Mouse (Mus musculus): ENCODE measurements around the gene Gm10065. TPM values are rescaled to one million over a fixed set of nuclear protein-coding genes. Genes with fewer than 3 reads are reported as not detected.
"Not testable (repeated sequence)": the region's sequence is repeated elsewhere in the genome, so short reads cannot be mapped to it uniquely, and the experiment has no call there.

Gm10065 gene
- polyA plus RNA-seq (2015; fragmentation: Nextera tagmentation; extraction: Ambion mirVana), result not detected in 2 replicates

DNA sequence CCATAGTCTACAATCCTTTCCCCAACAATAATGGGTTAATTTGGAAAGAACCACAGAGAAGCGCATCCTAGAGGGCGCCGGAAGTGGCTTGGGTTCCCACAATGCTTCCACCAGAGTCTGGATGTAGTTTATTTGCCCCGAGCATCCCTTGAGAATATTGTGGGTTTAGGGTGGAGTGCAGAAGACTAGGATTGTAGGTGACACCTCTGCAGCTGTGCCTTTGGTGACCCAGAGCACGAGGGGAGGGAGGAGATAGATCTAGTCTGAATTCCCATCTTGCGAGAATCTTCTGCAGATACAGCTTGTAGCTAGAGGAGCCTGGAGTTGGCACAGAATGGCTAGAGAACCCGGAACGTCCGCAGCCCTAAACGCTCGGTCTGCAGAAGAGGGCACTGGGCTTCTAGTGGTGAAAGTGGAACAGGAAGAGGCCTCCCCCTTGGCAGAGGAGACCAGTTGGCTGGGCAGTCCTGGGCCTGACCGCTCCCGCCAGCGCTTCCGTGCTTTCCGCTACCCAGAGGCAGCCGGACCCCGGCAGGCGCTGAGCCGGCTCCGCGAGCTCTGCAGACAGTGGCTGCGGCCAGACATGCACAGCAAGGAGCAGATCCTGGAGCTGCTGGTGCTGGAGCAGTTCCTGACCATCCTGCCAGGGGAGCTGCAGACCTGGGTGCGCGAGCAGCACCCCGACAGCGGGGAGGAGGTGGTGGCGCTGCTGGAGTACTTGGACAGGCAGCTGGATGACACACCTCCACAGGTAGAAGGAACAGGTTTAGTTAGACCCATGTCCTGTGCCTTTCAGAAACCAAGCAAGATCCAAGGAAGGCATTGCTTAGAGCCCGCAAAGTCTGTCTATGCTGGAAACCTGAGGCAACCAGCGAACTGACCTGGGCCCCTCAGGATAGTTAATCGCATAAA, at the start of gene Gm10065, which contains the start of gene Zkscan4:
Gm10065 (minus strand) TSS at position 683 of the 912 bp plus-strand sequence.
Zkscan4 (plus strand) TSS at position 149 of the 912 bp plus-strand sequence.
- WGBS, result 4% methylated on average over 21 of the region's 31 CpGs
- not testable (repeated sequence) for H3K36me3 ChIP-seq (ENCODE audit: insufficient read depth, low read length); H3K9me3 ChIP-seq (ENCODE audit: low read length); H3K27me3 ChIP-seq (replicated peaks; ENCODE audit: insufficient read depth, low read length); H3K4me1 ChIP-seq (ENCODE audit: insufficient read depth, low read depth, low read length)
- Histone ChIP-seq H3K9ac (replicated peaks; ENCODE audit: low read depth) (peak within 1 kb of the TSS; percentile 41), H3K27ac (ENCODE audit: low read length) (peak within 1 kb of the TSS; percentile 76), H3K4me2 (replicated peaks; ENCODE audit: low read depth, low read length) (peak within 1 kb of the TSS; percentile 74), H3K4me3 (ENCODE audit: low read depth, low read length) (peak within 1 kb of the TSS; percentile 51)
- TF ChIP-seq CTCF (IDR thresholded peaks at IDR 0.05), result peak; percentile 51
- 0 out of 2 replicates have a peak, but pooled peaks have one; percentile 14 for TF ChIP-seq EP300 (IDR thresholded peaks at IDR 0.05)
- DNase-seq (ENCODE audit: low spot score) (peak; percentile 81), ATAC-seq (peak; percentile 92)

DNA sequence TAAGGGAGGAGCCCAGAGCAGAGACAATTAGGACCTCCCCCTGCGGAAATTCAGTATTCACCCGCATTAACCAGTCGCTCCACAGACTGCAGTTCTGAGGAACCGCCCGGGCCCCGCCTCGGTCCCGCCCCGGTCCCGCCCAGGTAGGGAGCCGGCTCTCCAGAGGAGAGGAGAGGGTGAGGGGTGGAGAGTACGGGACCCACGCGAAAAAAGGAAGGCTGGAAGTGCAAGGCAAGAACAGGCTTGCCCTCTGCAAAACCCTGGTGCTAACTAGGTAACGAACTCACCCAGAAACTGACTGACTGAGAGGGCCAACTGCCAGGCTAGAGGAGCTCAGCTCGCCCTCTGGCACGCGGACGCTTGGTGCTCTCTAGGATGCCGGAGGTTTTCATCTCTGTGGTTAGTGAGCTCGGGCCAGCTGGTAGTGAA, 27.0 kb upstream of the Gm10065 start:
- Histone ChIP-seq H3K4me2 (replicated peaks; ENCODE audit: low read depth, low read length) (peak overlapping the region; percentile 36), H3K27ac (ENCODE audit: low read length) (peak overlapping the region; percentile 60), H3K36me3 (ENCODE audit: insufficient read depth, low read length) (no peaks in the 10 kb centered on the region), H3K4me1 (ENCODE audit: insufficient read depth, low read depth, low read length) (no peaks in the 10 kb centered on the region), H3K9ac (replicated peaks; ENCODE audit: low read depth) (peak overlapping the region; percentile 9; the same call in 1 of the 2 replicates), H3K27me3 (replicated peaks; ENCODE audit: insufficient read depth, low read length) (no peaks in the 10 kb centered on the region), H3K9me3 (ENCODE audit: low read length) (no peaks in the 10 kb centered on the region), H3K4me3 (ENCODE audit: low read depth, low read length) (peak overlapping the region; percentile 52)
- ATAC-seq, result peak; percentile 100
- DNase-seq (ENCODE audit: low spot score), result peak; percentile 94
- WGBS, result 1% methylated on average over 21 of the region's 21 CpGs
- TF ChIP-seq EP300 (IDR thresholded peaks at IDR 0.05), result peak; percentile 63; the same call in 1 of the 2 replicates
- no peak for TF ChIP-seq CTCF (IDR thresholded peaks at IDR 0.05)

DNA sequence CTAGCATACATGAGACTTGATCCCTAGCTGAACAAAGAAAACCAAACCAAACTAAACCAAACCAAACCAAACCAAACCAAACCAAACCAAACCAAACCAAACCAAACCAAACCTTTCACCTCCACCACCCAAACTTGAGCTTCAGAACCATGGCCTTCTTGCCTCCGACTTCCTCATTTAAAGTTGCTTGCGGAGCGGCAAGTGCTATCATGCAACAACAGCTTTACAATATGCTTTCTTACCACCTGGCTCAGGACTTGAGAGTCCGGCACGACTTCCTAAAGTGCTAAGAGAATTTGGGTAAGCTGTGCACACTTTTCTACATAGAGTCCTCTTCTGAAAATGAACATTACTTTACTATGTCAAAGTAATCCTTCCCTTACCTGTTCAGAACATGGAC, 23.1 kb upstream of the Gm10065 start:
- no peaks in the 10 kb centered on the region for H3K27me3 ChIP-seq (replicated peaks; ENCODE audit: insufficient read depth, low read length)
- TF ChIP-seq EP300 (IDR thresholded peaks at IDR 0.05) (no peak), CTCF (IDR thresholded peaks at IDR 0.05) (no peak)
- H3K4me1 ChIP-seq (ENCODE audit: insufficient read depth, low read depth, low read length), result no peaks in the 10 kb centered on the region
- 82% methylated on average over 5 of the region's 5 CpGs for WGBS
- DNase-seq (ENCODE audit: low spot score) (no peak), ATAC-seq (no peak)
- no peak overlapping the region for H3K4me2 ChIP-seq (replicated peaks; ENCODE audit: low read depth, low read length)
- H3K4me3 ChIP-seq (ENCODE audit: low read depth, low read length), result no peak overlapping the region
- no peaks in the 10 kb centered on the region for H3K36me3 ChIP-seq (ENCODE audit: insufficient read depth, low read length)
- H3K27ac ChIP-seq (ENCODE audit: low read length), result no peak overlapping the region
- no peaks in the 10 kb centered on the region for H3K9me3 ChIP-seq (ENCODE audit: low read length)
- no peak overlapping the region for H3K9ac ChIP-seq (replicated peaks; ENCODE audit: low read depth)

DNA sequence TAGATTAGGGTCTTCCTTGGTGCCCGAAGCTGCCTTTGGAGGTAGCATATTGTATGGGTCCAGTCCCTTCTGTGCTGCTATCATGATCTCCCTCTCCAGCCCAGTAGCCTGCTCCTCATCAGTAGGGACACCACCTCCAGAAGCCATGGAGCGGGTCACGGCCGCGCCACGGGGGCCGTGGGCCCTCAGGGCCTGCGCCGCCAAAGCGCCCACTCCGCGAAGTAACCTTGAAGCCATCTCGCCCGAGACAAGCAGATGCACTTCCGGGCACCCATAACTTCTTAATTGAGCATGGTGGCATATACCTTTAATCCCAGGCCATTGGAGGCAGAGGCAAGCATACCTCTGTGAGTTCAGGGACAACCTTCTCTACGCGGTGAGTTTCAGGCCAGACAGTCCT, 21.9 kb upstream of the Gm10065 start, which contains the start of gene Gm11273:
Gm11273 (minus strand) TSS at position 237 of the 400 bp plus-strand sequence.
- not testable (repeated sequence) for H3K4me3 ChIP-seq (ENCODE audit: low read depth, low read length); H3K27me3 ChIP-seq (replicated peaks; ENCODE audit: insufficient read depth, low read length); ATAC-seq; H3K4me1 ChIP-seq (ENCODE audit: insufficient read depth, low read depth, low read length); H3K9ac ChIP-seq (replicated peaks; ENCODE audit: low read depth); H3K4me2 ChIP-seq (replicated peaks; ENCODE audit: low read depth, low read length); H3K9me3 ChIP-seq (ENCODE audit: low read length); H3K27ac ChIP-seq (ENCODE audit: low read length); H3K36me3 ChIP-seq (ENCODE audit: insufficient read depth, low read length); DNase-seq (ENCODE audit: low spot score)
- WGBS, result 91% methylated on average over 17 of the region's 17 CpGs

DNA sequence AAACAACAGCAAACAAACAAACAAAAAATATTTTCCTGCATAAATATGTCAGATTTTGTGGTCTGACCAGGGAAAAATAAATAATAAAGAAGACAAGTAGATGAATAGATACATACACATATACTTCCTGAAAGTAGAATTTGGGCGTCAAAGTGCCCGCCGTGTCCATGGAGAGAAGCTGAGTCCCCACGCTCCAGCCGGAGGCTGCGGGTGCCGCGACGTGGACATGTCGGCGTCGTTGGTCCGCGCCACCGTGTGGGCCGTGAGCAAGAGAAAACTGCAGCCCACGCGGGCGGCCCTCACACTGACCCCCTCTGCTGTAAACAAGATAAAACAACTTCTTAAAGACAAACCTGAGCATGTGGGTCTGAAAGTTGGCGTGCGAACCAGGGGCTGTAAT, 15.8 kb upstream of the Gm10065 start, which contains the start of gene AK157302:
AK157302 (plus strand) TSS at position 144 of the 400 bp plus-strand sequence.
- Histone ChIP-seq H3K9ac (replicated peaks; ENCODE audit: low read depth) (no peak within 1 kb of the TSS), H3K4me1 (ENCODE audit: insufficient read depth, low read depth, low read length) (no peaks in the 10 kb centered on the region), H3K27me3 (replicated peaks; ENCODE audit: insufficient read depth, low read length) (no peaks in the 10 kb centered on the region), H3K27ac (ENCODE audit: low read length) (no peak within 1 kb of the TSS), H3K4me3 (ENCODE audit: low read depth, low read length) (no peak within 1 kb of the TSS), H3K9me3 (ENCODE audit: low read length) (no peaks in the 10 kb centered on the region), H3K36me3 (ENCODE audit: insufficient read depth, low read length) (no peaks in the 10 kb centered on the region), H3K4me2 (replicated peaks; ENCODE audit: low read depth, low read length) (no peak within 1 kb of the TSS)
- 95% methylated on average over 21 of the region's 21 CpGs for WGBS
- TF ChIP-seq CTCF (IDR thresholded peaks at IDR 0.05) (no peak), EP300 (IDR thresholded peaks at IDR 0.05) (no peak)
- DNase-seq (ENCODE audit: low spot score), result no peak
- no peak for ATAC-seq

DNA sequence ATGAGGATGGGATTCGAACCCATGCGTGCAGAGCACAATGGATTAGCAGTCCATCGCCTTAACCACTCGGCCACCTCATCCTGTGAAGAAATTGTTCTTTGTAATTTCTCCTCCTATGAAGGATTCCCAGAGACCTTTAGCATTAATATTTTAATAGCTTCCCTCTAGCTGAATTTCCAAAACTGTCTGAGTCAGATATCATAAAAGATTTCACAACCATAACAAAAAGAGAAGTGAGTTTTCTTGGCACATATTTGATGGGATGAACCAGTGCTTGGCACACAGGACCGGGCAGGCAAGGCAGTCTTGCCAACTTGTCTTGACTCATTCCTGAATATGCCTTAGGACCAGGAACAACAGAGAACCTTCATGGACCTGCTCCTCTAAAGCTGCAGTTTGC, 13.6 kb upstream of the Gm10065 start:
- Histone ChIP-seq H3K27ac (ENCODE audit: low read length) (no peak overlapping the region), H3K27me3 (replicated peaks; ENCODE audit: insufficient read depth, low read length) (no peaks in the 10 kb centered on the region), H3K4me1 (ENCODE audit: insufficient read depth, low read depth, low read length) (no peaks in the 10 kb centered on the region), H3K4me3 (ENCODE audit: low read depth, low read length) (no peak overlapping the region), H3K4me2 (replicated peaks; ENCODE audit: low read depth, low read length) (no peak overlapping the region), H3K9me3 (ENCODE audit: low read length) (no peaks in the 10 kb centered on the region), H3K36me3 (ENCODE audit: insufficient read depth, low read length) (no peaks in the 10 kb centered on the region), H3K9ac (replicated peaks; ENCODE audit: low read depth) (no peak overlapping the region)
- DNase-seq (ENCODE audit: low spot score) (no peak), ATAC-seq (no peak)
- 89% methylated on average over 5 of the region's 5 CpGs for WGBS
- no peak for TF ChIP-seq EP300 (IDR thresholded peaks at IDR 0.05)
- no peak for TF ChIP-seq CTCF (IDR thresholded peaks at IDR 0.05)

Data from lung, postnatal 0 days (tissue).